Mouse (Mus musculus) bone marrow macrophage, adult 2 months (primary cell): Measurements from ENCODE around the gene Bag2.

Experiments used
- CTCF ChIP-seq: IDR thresholded peaks from 2 replicates; pipeline ENCODE4 v1.5.1; 2012; ENCODE audit warnings: low read depth, mild to moderate bottlenecking, low read length, moderate library complexity
- POLR2A ChIP-seq: IDR thresholded peaks from 2 replicates; pipeline ENCODE4 v1.6.1; 2012; ENCODE audit warnings: mild to moderate bottlenecking, low read depth, low read length, borderline replicate concordance

- TF ChIP-seq POLR2A = no peak
- no peak for TF ChIP-seq CTCF
These were observed 48.0 kb downstream of the Bag2 start for GRCm38 (mm10) chr1:33709615-33710014.
